Mouse (Mus musculus) cerebellum, adult 18-20 months (tissue): ENCODE results near the gene Armc6.

ENCODE experiments used
- DNase-seq, 2 experiments: peaks; one replicate each; pipeline ENCODE4 v3.0.0; 2021

The Armc6 gene

GRCm38 (mm10) chr8:70188707-70189106 is 45.6 kb downstream of the Armc6 start:
- no peak for DNase-seq

GRCm38 (mm10) chr8:70183194-70183593 is 51.1 kb downstream of the Armc6 start:
- no peak for DNase-seq

GRCm38 (mm10) chr8:70181903-70182252 is 52.4 kb downstream of the Armc6 start:
- no peak for DNase-seq

GRCm38 (mm10) chr8:70181212-70181902 is 52.9 kb downstream of the Armc6 start:
- DNase-seq, result no peak

- no peak for DNase-seq
Measured at GRCm38 (mm10) chr8:70179082-70179481, 55.2 kb downstream of the Armc6 start.

- no peak for DNase-seq
Measured at GRCm38 (mm10) chr8:70178231-70178630, 56.0 kb downstream of the Armc6 start.

- no peak for DNase-seq
Measured at GRCm38 (mm10) chr8:70174079-70174478, 60.2 kb downstream of the Armc6 start.

GRCm38 (mm10) chr8:70173320-70173719 is 60.9 kb downstream of the Armc6 start:
- no peak for DNase-seq

GRCm38 (mm10) chr8:70172043-70172681 is 62.1 kb downstream of the Armc6 start, which contains the start of gene Tmem161a:
Tmem161a (plus strand) TSS chr8:70172356.
- peak; percentile 91 to 95 for DNase-seq

- no peak for DNase-seq
Measured at GRCm38 (mm10) chr8:70171240-70171639, 63.0 kb downstream of the Armc6 start.

- no peak for DNase-seq
Measured at GRCm38 (mm10) chr8:70170748-70171147, 63.5 kb downstream of the Armc6 start.
